Mouse (Mus musculus): Measurements from ENCODE around the gene Olfr1423. TPM values are rescaled to one million over a fixed set of nuclear protein-coding genes. Genes with fewer than 3 reads are reported as not detected.
"Not testable (repeated sequence)": the region's sequence is repeated elsewhere in the genome, so short reads cannot be mapped to it uniquely, and the experiment has no call there.

Gene Olfr1423
- polyA plus RNA-seq, 1 experiment from 2014 or later = not detected

DNA sequence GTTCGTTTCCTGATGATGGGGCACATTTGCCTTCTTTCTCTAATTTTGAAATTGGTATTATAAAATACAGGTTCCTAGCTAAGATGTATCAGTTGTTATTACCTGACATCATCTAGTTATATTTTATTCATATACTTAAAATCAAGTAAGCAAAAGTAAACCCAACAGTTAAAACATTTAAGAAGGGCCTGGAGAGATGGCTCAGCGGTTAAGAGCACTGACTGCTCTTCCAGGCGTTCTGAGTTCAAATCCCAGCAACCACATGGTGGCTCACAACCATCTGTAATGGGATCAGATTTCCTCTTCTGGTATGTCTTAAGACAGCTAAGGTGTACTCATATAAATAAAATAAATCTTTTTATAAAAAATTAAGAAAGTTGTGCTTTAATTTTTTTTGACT is 53.3 kb downstream of the Olfr1423 start:
- no peaks in the 10 kb centered on the region for H3K9me3 ChIP-seq (ENCODE audit: control insufficient read depth, low read length)
- H3K4me2 ChIP-seq (ENCODE audit: low read length) = no peak overlapping the region
- ATAC-seq (ENCODE audit: low FRiP score, low TSS enrichment) (no peak), DNase-seq (no peak)
- no peaks in the 10 kb centered on the region for H3K27me3 ChIP-seq (ENCODE audit: control insufficient read depth, insufficient read depth, low read length)
- 93% methylated on average over 3 of the region's 3 CpGs for WGBS
- H3K4me1 ChIP-seq (ENCODE audit: control insufficient read depth, insufficient read depth, low read length) = no peaks in the 10 kb centered on the region
- peaks cover 94% of the 10 kb centered on the region for H3K36me3 ChIP-seq (ENCODE audit: control insufficient read depth, insufficient read depth, low read length)
- H3K27ac ChIP-seq (replicated peaks; ENCODE audit: low read depth, low read length) = no peak overlapping the region
- H3K4me3 ChIP-seq (replicated peaks; ENCODE audit: low read depth, low read length) = no peak overlapping the region
- no peak overlapping the region for H3K9ac ChIP-seq (replicated peaks; ENCODE audit: low read length)

DNA sequence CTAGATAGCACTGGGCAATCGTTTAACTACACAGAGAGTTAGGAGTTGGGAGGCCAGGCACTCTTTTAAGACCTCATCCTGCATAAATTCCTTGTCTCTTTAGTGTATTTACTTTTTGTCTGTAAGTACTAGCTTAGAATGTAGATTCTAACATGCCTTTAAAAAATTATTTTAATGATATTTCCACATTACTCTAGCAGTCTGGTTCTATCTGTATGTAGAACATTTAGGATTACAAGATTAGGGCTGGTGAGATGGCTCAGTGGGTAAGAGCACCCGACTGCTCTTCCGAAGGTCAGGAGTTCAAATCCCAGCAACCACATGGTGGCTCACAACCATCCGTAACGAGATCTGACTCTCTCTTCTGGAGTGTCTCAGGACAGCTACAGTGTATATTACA is 56.5 kb downstream of the Olfr1423 start:
- 92% methylated on average over 5 of the region's 5 CpGs for WGBS
- DNase-seq; H3K4me2 ChIP-seq (ENCODE audit: low read length); ATAC-seq (ENCODE audit: low FRiP score, low TSS enrichment); H3K9ac ChIP-seq (replicated peaks; ENCODE audit: low read length); H3K27ac ChIP-seq (replicated peaks; ENCODE audit: low read depth, low read length); H3K27me3 ChIP-seq (ENCODE audit: control insufficient read depth, insufficient read depth, low read length); H3K4me1 ChIP-seq (ENCODE audit: control insufficient read depth, insufficient read depth, low read length); H3K9me3 ChIP-seq (ENCODE audit: control insufficient read depth, low read length); H3K4me3 ChIP-seq (replicated peaks; ENCODE audit: low read depth, low read length): not testable (repeated sequence)
- H3K36me3 ChIP-seq (ENCODE audit: control insufficient read depth, insufficient read depth, low read length) = peaks cover 94% of the 10 kb centered on the region

Other genes starting within 250 kb of the Olfr1423 start
- gene Stx3, start 221.9 kb downstream of the Olfr1423 start, polyA plus RNA-seq (2014; fragmentation: Nextera tagmentation; extraction: Ambion mirVana) = 31.6 and 32.2 TPM in 2 replicates
- 0.45 TPM in 1 of 2 replicates, not detected in the other for gene Olfr1417, start 202.1 kb downstream of the Olfr1423 start, polyA plus RNA-seq (2014; fragmentation: Nextera tagmentation; extraction: Ambion mirVana)
- gene Olfr1418, start 180.3 kb downstream of the Olfr1423 start, polyA plus RNA-seq (2014; fragmentation: Nextera tagmentation; extraction: Ambion mirVana) = not detected in 2 replicates
- not detected in 2 replicates for gene Olfr1419, start 166.2 kb downstream of the Olfr1423 start, polyA plus RNA-seq (2014; fragmentation: Nextera tagmentation; extraction: Ambion mirVana)
- gene Olfr1420, start 154.8 kb downstream of the Olfr1423 start, polyA plus RNA-seq (2014; fragmentation: Nextera tagmentation; extraction: Ambion mirVana) = 0.15 TPM in 1 of 2 replicates, not detected in the other
- gene Patl1, start 128.9 kb downstream of the Olfr1423 start, polyA plus RNA-seq (2014; fragmentation: Nextera tagmentation; extraction: Ambion mirVana) = 19.1 and 23.1 TPM in 2 replicates
- 6.7 and 8.0 TPM in 2 replicates for gene Osbp, start 75.4 kb downstream of the Olfr1423 start, polyA plus RNA-seq (2014; fragmentation: Nextera tagmentation; extraction: Ambion mirVana)
- gene Olfr1424, start 21.4 kb upstream of the Olfr1423 start, polyA plus RNA-seq (2014; fragmentation: Nextera tagmentation; extraction: Ambion mirVana) = not detected in 2 replicates
- gene Olfr1425, start 36.4 kb upstream of the Olfr1423 start, polyA plus RNA-seq (2014; fragmentation: Nextera tagmentation; extraction: Ambion mirVana) = not detected in 2 replicates
- not detected in 2 replicates for gene Olfr1426, start 50.7 kb upstream of the Olfr1423 start, polyA plus RNA-seq (2014; fragmentation: Nextera tagmentation; extraction: Ambion mirVana)
- gene Olfr1427, start 62.0 kb upstream of the Olfr1423 start, polyA plus RNA-seq (2014; fragmentation: Nextera tagmentation; extraction: Ambion mirVana) = not detected in 2 replicates
- gene Olfr1428, start 74.6 kb upstream of the Olfr1423 start, polyA plus RNA-seq (2014; fragmentation: Nextera tagmentation; extraction: Ambion mirVana) = not detected in 2 replicates
- not detected in 2 replicates for gene Olfr76, start 81.9 kb upstream of the Olfr1423 start, polyA plus RNA-seq (2014; fragmentation: Nextera tagmentation; extraction: Ambion mirVana)
- gene Olfr1555-ps1, start 128.8 kb upstream of the Olfr1423 start, polyA plus RNA-seq (2014; fragmentation: Nextera tagmentation; extraction: Ambion mirVana) = not detected in 2 replicates
- not detected in 2 replicates for gene Olfr1431, start 159.3 kb upstream of the Olfr1423 start, polyA plus RNA-seq (2014; fragmentation: Nextera tagmentation; extraction: Ambion mirVana)
- not detected in 2 replicates for gene Olfr1432, start 191.3 kb upstream of the Olfr1423 start, polyA plus RNA-seq (2014; fragmentation: Nextera tagmentation; extraction: Ambion mirVana)
- gene Olfr262, start 200.3 kb upstream of the Olfr1423 start, polyA plus RNA-seq (2014; fragmentation: Nextera tagmentation; extraction: Ambion mirVana) = not detected in 2 replicates
- not detected in 2 replicates for gene Olfr235, start 219.7 kb upstream of the Olfr1423 start, polyA plus RNA-seq (2014; fragmentation: Nextera tagmentation; extraction: Ambion mirVana)
- not detected in 2 replicates for gene Olfr1434, start 238.5 kb upstream of the Olfr1423 start, polyA plus RNA-seq (2014; fragmentation: Nextera tagmentation; extraction: Ambion mirVana)